Comparison of ENCODE assay signal across 15 mouse cellular contexts in the genomic region with DNA sequence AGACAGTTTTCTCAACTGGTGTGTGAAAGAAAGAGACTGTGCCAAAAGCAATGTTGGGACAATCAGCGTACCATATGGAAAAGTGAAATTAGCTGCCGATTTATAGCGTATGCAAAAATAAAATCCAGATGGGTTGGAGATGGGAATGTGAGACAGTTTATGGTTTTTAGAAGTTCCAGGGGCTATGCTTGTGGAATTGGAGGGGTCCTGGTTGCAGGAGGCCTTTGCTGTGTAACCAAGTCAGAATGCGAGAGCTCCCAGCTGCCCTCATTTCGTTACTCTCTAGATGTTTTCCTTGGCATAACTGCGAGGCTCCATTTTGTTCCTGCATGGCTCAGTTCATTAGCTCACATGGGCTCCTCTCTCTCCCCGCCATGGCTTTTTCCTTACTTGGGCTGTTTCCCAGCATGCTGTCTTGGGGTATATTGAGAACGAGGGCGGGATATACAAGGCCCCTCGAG. TPM values are rescaled to one million over a fixed set of nuclear protein-coding genes. Genes with fewer than 3 reads are reported as not detected.
DNase-seq lines count a peak whose midpoint lies in the region; ATAC-seq lines count a peak whose summit lies in the region.
"Had no signal": no experiment of that assay in that cellular context is flagged by ENCODE, and none has a peak within 500 bp of the region (broad histone marks: within the 10 kb centered on the region; RNA-seq: fewer than 3 reads in every experiment).

No protein-coding gene starts in this region.

- H3K4me3 ChIP-seq in heart, embryonic 11.5 days (ENCODE audit: low read depth, low read length), result no peak overlapping the region
- H3K4me3 ChIP-seq in neural tube, embryonic 13.5 days, result no peak overlapping the region
- H3K4me3 ChIP-seq in embryonic facial prominence, embryonic 15.5 days (replicated peaks), result no peak overlapping the region
- no peak overlapping the region for H3K4me3 ChIP-seq in limb, embryonic 15.5 days
- no peak overlapping the region for H3K4me3 ChIP-seq in midbrain, embryonic 15.5 days
- no peak overlapping the region for H3K4me3 ChIP-seq in hindbrain, embryonic 10.5 days
- H3K4me3 ChIP-seq: hindbrain, embryonic 13.5 days; liver, embryonic 15.5 days; midbrain, embryonic 10.5 days had no signal

- DNase-seq in heart, adult 9 months (ENCODE audit: low spot score in 2 of 2), result peak; percentile 24 to 35
- DNase-seq in neural tube, embryonic 10.5 days (ENCODE audit: extremely low spot score, low spot score), result no peak
- no peak for DNase-seq in hindbrain, embryonic 10.5 days (ENCODE audit: low spot score)
- DNase-seq: cerebellum, postnatal 14 days; layer of hippocampus, adult 9-11 months; thymus, postnatal 25 days had no signal

- H3K9ac ChIP-seq in heart, embryonic 11.5 days (ENCODE audit: low read depth, low read length), result no peak overlapping the region
- no peak overlapping the region for H3K9ac ChIP-seq in neural tube, embryonic 13.5 days
- H3K9ac ChIP-seq in embryonic facial prominence, embryonic 15.5 days, result no peak overlapping the region
- H3K9ac ChIP-seq in limb, embryonic 15.5 days, result no peak overlapping the region
- no peak overlapping the region for H3K9ac ChIP-seq in midbrain, embryonic 15.5 days
- H3K9ac ChIP-seq: hindbrain, embryonic 13.5 days; liver, embryonic 15.5 days had no signal

- WGBS in heart, embryonic 11.5 days (ENCODE audit: insufficient replicate concordance), result 92% methylated on average over 10 of the region's 10 CpGs
- 73% methylated on average over 10 of the region's 10 CpGs for WGBS in neural tube, embryonic 13.5 days
- WGBS in embryonic facial prominence, embryonic 15.5 days, result 37% methylated on average over 10 of the region's 10 CpGs
- 33% methylated on average over 10 of the region's 10 CpGs for WGBS in limb, embryonic 15.5 days
- 92% methylated on average over 10 of the region's 10 CpGs for WGBS in midbrain, embryonic 15.5 days
- 92% methylated on average over 10 of the region's 10 CpGs for WGBS in hindbrain, embryonic 10.5 days

- no peak overlapping the region for H3K27ac ChIP-seq in heart, embryonic 11.5 days (ENCODE audit: low read depth, low read length)
- H3K27ac ChIP-seq in neural tube, embryonic 13.5 days (replicated peaks), result peak overlapping the region; percentile 30
- peak overlapping the region; percentile 92 for H3K27ac ChIP-seq in embryonic facial prominence, embryonic 15.5 days (replicated peaks)
- H3K27ac ChIP-seq in limb, embryonic 15.5 days, result peak overlapping the region; percentile 94
- H3K27ac ChIP-seq in midbrain, embryonic 15.5 days, result no peak overlapping the region
- H3K27ac ChIP-seq in hindbrain, embryonic 10.5 days, result no peak overlapping the region
- H3K27ac ChIP-seq: hindbrain, embryonic 13.5 days; liver, embryonic 15.5 days; midbrain, embryonic 10.5 days had no signal

- H3K9me3 ChIP-seq in heart, embryonic 11.5 days (replicated peaks; ENCODE audit: control insufficient read depth, low read length), result no peaks in the 10 kb centered on the region
- no peaks in the 10 kb centered on the region for H3K9me3 ChIP-seq in neural tube, embryonic 13.5 days
- H3K9me3 ChIP-seq in embryonic facial prominence, embryonic 15.5 days (replicated peaks), result no peaks in the 10 kb centered on the region
- H3K9me3 ChIP-seq in limb, embryonic 15.5 days, result no peaks in the 10 kb centered on the region
- no peaks in the 10 kb centered on the region for H3K9me3 ChIP-seq in midbrain, embryonic 15.5 days
- no peaks in the 10 kb centered on the region for H3K9me3 ChIP-seq in hindbrain, embryonic 10.5 days
- H3K9me3 ChIP-seq: hindbrain, embryonic 13.5 days; liver, embryonic 15.5 days; midbrain, embryonic 10.5 days had no signal

- peaks cover 13% of the 10 kb centered on the region for H3K36me3 ChIP-seq in heart, embryonic 11.5 days (ENCODE audit: control insufficient read depth, insufficient read depth, low read length)
- H3K36me3 ChIP-seq in neural tube, embryonic 13.5 days, result peaks cover 30% of the 10 kb centered on the region
- H3K36me3 ChIP-seq in embryonic facial prominence, embryonic 15.5 days, result peaks cover 34% of the 10 kb centered on the region
- H3K36me3 ChIP-seq in limb, embryonic 15.5 days, result peaks cover 28% of the 10 kb centered on the region
- peaks cover 10% of the 10 kb centered on the region for H3K36me3 ChIP-seq in midbrain, embryonic 15.5 days (replicated peaks)
- H3K36me3 ChIP-seq in hindbrain, embryonic 10.5 days, result peaks cover 44% of the 10 kb centered on the region

- H3K4me1 ChIP-seq in heart, embryonic 11.5 days (ENCODE audit: control insufficient read depth, insufficient read depth, low read length), result peaks cover 8% of the 10 kb centered on the region
- peaks cover 18% of the 10 kb centered on the region for H3K4me1 ChIP-seq in neural tube, embryonic 13.5 days (replicated peaks)
- peaks cover 43% of the 10 kb centered on the region for H3K4me1 ChIP-seq in embryonic facial prominence, embryonic 15.5 days
- peaks cover 51% of the 10 kb centered on the region for H3K4me1 ChIP-seq in limb, embryonic 15.5 days
- H3K4me1 ChIP-seq in midbrain, embryonic 15.5 days, result peaks cover 11% of the 10 kb centered on the region
- peaks cover 21% of the 10 kb centered on the region for H3K4me1 ChIP-seq in hindbrain, embryonic 10.5 days (replicated peaks)

- no peaks in the 10 kb centered on the region for H3K27me3 ChIP-seq in heart, embryonic 11.5 days (ENCODE audit: control insufficient read depth, insufficient read depth, low read length)
- no peaks in the 10 kb centered on the region for H3K27me3 ChIP-seq in neural tube, embryonic 13.5 days
- no peaks in the 10 kb centered on the region for H3K27me3 ChIP-seq in embryonic facial prominence, embryonic 15.5 days
- no peaks in the 10 kb centered on the region for H3K27me3 ChIP-seq in limb, embryonic 15.5 days
- no peaks in the 10 kb centered on the region for H3K27me3 ChIP-seq in midbrain, embryonic 15.5 days (replicated peaks)
- no peaks in the 10 kb centered on the region for H3K27me3 ChIP-seq in hindbrain, embryonic 10.5 days (ENCODE audit: insufficient read depth, poor library complexity, severe bottlenecking)
- H3K27me3 ChIP-seq: CH12.LX; hindbrain, embryonic 13.5 days; liver, embryonic 15.5 days had no signal

- ATAC-seq in heart, embryonic 11.5 days (replicated peaks; ENCODE audit: insufficient number of reproducible peaks, low FRiP score, low TSS enrichment), result no peak
- ATAC-seq in neural tube, embryonic 13.5 days (ENCODE audit: low read depth), result no peak
- peak; percentile 36 for ATAC-seq in embryonic facial prominence, embryonic 15.5 days (ENCODE audit: insufficient number of reproducible peaks, low FRiP score, low TSS enrichment, low read depth)
- ATAC-seq in limb, embryonic 15.5 days (ENCODE audit: insufficient number of reproducible peaks, low FRiP score, low TSS enrichment, low read depth), result peak; percentile 79
- no peak for ATAC-seq in midbrain, embryonic 15.5 days (replicated peaks)

- no peak overlapping the region for H3K4me2 ChIP-seq in heart, embryonic 11.5 days
- no peak overlapping the region for H3K4me2 ChIP-seq in neural tube, embryonic 13.5 days
- peak overlapping the region; percentile 21 for H3K4me2 ChIP-seq in embryonic facial prominence, embryonic 15.5 days (replicated peaks)
- peak overlapping the region; percentile 24; the same call in 1 of the 2 replicates for H3K4me2 ChIP-seq in limb, embryonic 15.5 days
- H3K4me2 ChIP-seq in midbrain, embryonic 15.5 days, result no peak overlapping the region
- H3K4me2 ChIP-seq: hindbrain, embryonic 13.5 days; liver, embryonic 15.5 days had no signal

RNA-seq across cellular contexts. Expression of a gene that starts 4.7 kb away (rescaled TPM):
- 15.5 and 18.8 TPM in 2 replicates for polyA plus RNA-seq in heart, embryonic 11.5 days (2014; fragmentation: Nextera tagmentation; extraction: Ambion mirVana)
- 16.4 and 21.9 TPM in 2 replicates for polyA plus RNA-seq in neural tube, embryonic 13.5 days (2015; fragmentation: Nextera tagmentation; extraction: Ambion mirVana)
- polyA plus RNA-seq in embryonic facial prominence, embryonic 15.5 days (2015; fragmentation: Nextera tagmentation; extraction: Ambion mirVana), result 41.7 and 42.5 TPM in 2 replicates
- polyA plus RNA-seq in limb, embryonic 15.5 days (2015; fragmentation: Nextera tagmentation; extraction: Ambion mirVana), result 54.4 and 55.0 TPM in 2 replicates
- 18.9 and 19.0 TPM in 2 replicates for polyA plus RNA-seq in midbrain, embryonic 15.5 days (2015; fragmentation: Nextera tagmentation; extraction: Ambion mirVana)
- 31.4 and 36.8 TPM in 2 replicates for polyA plus RNA-seq in hindbrain, embryonic 10.5 days (2016; fragmentation: Nextera tagmentation; extraction: Ambion mirVana)

RNA-seq across cellular contexts. Expression of a gene that starts 5.4 kb away (rescaled TPM):
- 1.0 and 1.7 TPM in 2 replicates for polyA plus RNA-seq in heart, embryonic 11.5 days (2014; fragmentation: Nextera tagmentation; extraction: Ambion mirVana)
- 0.11 TPM in 2 replicates for polyA plus RNA-seq in neural tube, embryonic 13.5 days (2015; fragmentation: Nextera tagmentation; extraction: Ambion mirVana)
- 0.19 and 0.20 TPM in 2 replicates for polyA plus RNA-seq in embryonic facial prominence, embryonic 15.5 days (2015; fragmentation: Nextera tagmentation; extraction: Ambion mirVana)
- polyA plus RNA-seq in limb, embryonic 15.5 days (2015; fragmentation: Nextera tagmentation; extraction: Ambion mirVana), result 0.52 and 0.63 TPM in 2 replicates
- polyA plus RNA-seq in midbrain, embryonic 15.5 days (2015; fragmentation: Nextera tagmentation; extraction: Ambion mirVana), result 0.04 TPM in 1 of 2 replicates, not detected in the other
- 0.18 and 0.26 TPM in 2 replicates for polyA plus RNA-seq in hindbrain, embryonic 10.5 days (2016; fragmentation: Nextera tagmentation; extraction: Ambion mirVana)

RNA-seq across cellular contexts. Expression of a gene that starts 34.7 kb away (rescaled TPM):
- polyA plus RNA-seq in heart, embryonic 11.5 days (2014; fragmentation: Nextera tagmentation; extraction: Ambion mirVana), result 90.4 and 99.8 TPM in 2 replicates
- 81.4 and 86.7 TPM in 2 replicates for polyA plus RNA-seq in neural tube, embryonic 13.5 days (2015; fragmentation: Nextera tagmentation; extraction: Ambion mirVana)
- polyA plus RNA-seq in embryonic facial prominence, embryonic 15.5 days (2015; fragmentation: Nextera tagmentation; extraction: Ambion mirVana), result 49.5 and 50.0 TPM in 2 replicates
- polyA plus RNA-seq in limb, embryonic 15.5 days (2015; fragmentation: Nextera tagmentation; extraction: Ambion mirVana), result 47.5 and 49.3 TPM in 2 replicates
- 87.3 and 91.5 TPM in 2 replicates for polyA plus RNA-seq in midbrain, embryonic 15.5 days (2015; fragmentation: Nextera tagmentation; extraction: Ambion mirVana)
- 41.8 and 48.7 TPM in 2 replicates for polyA plus RNA-seq in hindbrain, embryonic 10.5 days (2016; fragmentation: Nextera tagmentation; extraction: Ambion mirVana)

RNA-seq across cellular contexts. Expression of a gene that starts 53.2 kb away (rescaled TPM):
- 0.42 and 0.67 TPM in 2 replicates for polyA plus RNA-seq in heart, embryonic 11.5 days (2014; fragmentation: Nextera tagmentation; extraction: Ambion mirVana)
- 0.59 and 0.92 TPM in 2 replicates for polyA plus RNA-seq in neural tube, embryonic 13.5 days (2015; fragmentation: Nextera tagmentation; extraction: Ambion mirVana)
- 0.39 TPM in 1 of 2 replicates, not detected in the other for polyA plus RNA-seq in embryonic facial prominence, embryonic 15.5 days (2015; fragmentation: Nextera tagmentation; extraction: Ambion mirVana)
- 0.19 and 0.36 TPM in 2 replicates for polyA plus RNA-seq in limb, embryonic 15.5 days (2015; fragmentation: Nextera tagmentation; extraction: Ambion mirVana)
- polyA plus RNA-seq in midbrain, embryonic 15.5 days (2015; fragmentation: Nextera tagmentation; extraction: Ambion mirVana), result 0.36 and 0.37 TPM in 2 replicates
- 0.30 TPM in 1 of 2 replicates, not detected in the other for polyA plus RNA-seq in hindbrain, embryonic 10.5 days (2016; fragmentation: Nextera tagmentation; extraction: Ambion mirVana)
- polyA plus RNA-seq: midbrain, embryonic 10.5 days had no signal

RNA-seq across cellular contexts. Expression of a gene that starts 56.6 kb away (rescaled TPM):
- polyA plus RNA-seq in heart, embryonic 11.5 days (2014; fragmentation: Nextera tagmentation; extraction: Ambion mirVana), result 296 and 323 TPM in 2 replicates
- polyA plus RNA-seq in neural tube, embryonic 13.5 days (2015; fragmentation: Nextera tagmentation; extraction: Ambion mirVana), result 280 and 305 TPM in 2 replicates
- 232 and 243 TPM in 2 replicates for polyA plus RNA-seq in embryonic facial prominence, embryonic 15.5 days (2015; fragmentation: Nextera tagmentation; extraction: Ambion mirVana)
- 222 and 241 TPM in 2 replicates for polyA plus RNA-seq in limb, embryonic 15.5 days (2015; fragmentation: Nextera tagmentation; extraction: Ambion mirVana)
- polyA plus RNA-seq in midbrain, embryonic 15.5 days (2015; fragmentation: Nextera tagmentation; extraction: Ambion mirVana), result 235 and 241 TPM in 2 replicates
- polyA plus RNA-seq in hindbrain, embryonic 10.5 days (2016; fragmentation: Nextera tagmentation; extraction: Ambion mirVana), result 300 and 302 TPM in 2 replicates

Comparison
In these comparisons a context has a peak if more than half of its experiments do, and no peak if none do; other contexts are left out.
1. DNase-seq: peak in heart, adult 9 months (2 of 2); none in neural tube, embryonic 10.5 days (single experiment) and hindbrain, embryonic 10.5 days (single experiment).
2. ATAC-seq: peak in embryonic facial prominence, embryonic 15.5 days (single experiment) and limb, embryonic 15.5 days (single experiment); none in heart, embryonic 11.5 days (single experiment), neural tube, embryonic 13.5 days (single experiment) and midbrain, embryonic 15.5 days (single experiment).
3. H3K27ac ChIP-seq: peak in neural tube, embryonic 13.5 days (single experiment), embryonic facial prominence, embryonic 15.5 days (single experiment) and limb, embryonic 15.5 days (single experiment); none in heart, embryonic 11.5 days (single experiment), midbrain, embryonic 15.5 days (single experiment) and hindbrain, embryonic 10.5 days (single experiment).
4. H3K4me2 ChIP-seq: peak in embryonic facial prominence, embryonic 15.5 days (single experiment) and limb, embryonic 15.5 days (single experiment); none in heart, embryonic 11.5 days (single experiment), neural tube, embryonic 13.5 days (single experiment) and midbrain, embryonic 15.5 days (single experiment).